ENCODE assay signal across 20 mouse cellular contexts in the genomic region with DNA sequence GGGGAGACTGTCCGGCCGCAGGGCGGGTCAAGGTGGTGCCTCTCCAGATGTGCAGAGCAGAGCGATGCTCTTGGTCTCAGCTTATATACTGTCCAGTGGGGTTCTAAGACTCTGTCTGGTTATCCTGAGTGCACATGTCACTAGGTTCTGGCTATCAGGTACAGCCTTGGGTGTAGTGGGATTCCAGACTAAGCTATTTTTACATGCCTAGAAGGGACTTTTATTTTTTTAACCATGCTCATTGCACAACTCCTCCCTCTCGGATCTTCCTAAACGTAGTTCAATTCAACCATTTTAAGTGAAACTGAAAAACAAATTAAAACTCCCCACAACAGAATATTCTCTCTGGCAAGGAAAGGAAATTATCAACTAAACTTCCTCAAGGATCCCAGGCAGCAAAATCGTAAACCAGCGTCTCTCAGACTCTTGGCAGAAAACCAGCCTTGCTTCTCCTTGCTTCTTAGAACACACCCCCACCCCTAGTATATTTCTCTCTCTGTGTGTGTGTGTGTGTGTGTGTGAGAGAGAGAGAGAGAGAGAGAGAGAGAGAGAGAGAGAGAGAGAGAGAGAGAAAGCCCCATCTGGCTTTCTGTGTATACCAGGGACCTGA. TPM values are rescaled to one million over a fixed set of nuclear protein-coding genes. Genes with fewer than 3 reads are reported as not detected.
DNase-seq lines count a peak whose midpoint lies in the region; ATAC-seq and TF ChIP-seq lines count a peak whose summit lies in the region.
"Had no signal": no experiment of that assay in that cellular context is flagged by ENCODE, and none has a peak within 500 bp of the region (broad histone marks: within the 10 kb centered on the region; RNA-seq: fewer than 3 reads in every experiment).

No protein-coding gene starts in this region.

- H3K4me1 ChIP-seq in heart, embryonic 14.5 days (ENCODE audit: control insufficient read depth in 2 of 2, insufficient read depth in 2 of 2, low read length in 2 of 2): peaks cover 24 to 39% of the 10 kb centered on the region in 2 experiments
- peaks cover 24% of the 10 kb centered on the region for H3K4me1 ChIP-seq in heart, embryonic 11.5 days (ENCODE audit: control insufficient read depth, insufficient read depth, low read length)
- H3K4me1 ChIP-seq in lung, embryonic 14.5 days (ENCODE audit: insufficient read depth): peaks cover 15% of the 10 kb centered on the region; the same call in 1 of the 2 replicates
- peaks cover 31% of the 10 kb centered on the region for H3K4me1 ChIP-seq in embryonic facial prominence, embryonic 14.5 days (ENCODE audit: control insufficient read depth, insufficient read depth, low read length)

- WGBS in heart, embryonic 14.5 days: 52% methylated on average over 8 of the region's 8 CpGs
- WGBS in heart, embryonic 11.5 days (ENCODE audit: insufficient replicate concordance): 64% methylated on average over 8 of the region's 8 CpGs
- 51% methylated on average over 8 of the region's 8 CpGs for WGBS in lung, embryonic 14.5 days
- 43% methylated on average over 8 of the region's 8 CpGs for WGBS in embryonic facial prominence, embryonic 14.5 days

- no peak overlapping the region for H3K4me3 ChIP-seq in heart, embryonic 14.5 days (ENCODE audit: control insufficient read depth in 1 of 2, insufficient read depth in 1 of 2, low read depth in 1 of 2, low read length in 2 of 2)
- no peak overlapping the region for H3K4me3 ChIP-seq in heart, embryonic 11.5 days (ENCODE audit: low read depth, low read length)
- no peak overlapping the region for H3K4me3 ChIP-seq in lung, embryonic 14.5 days (ENCODE audit: low read depth, low read length)
- H3K4me3 ChIP-seq in embryonic facial prominence, embryonic 14.5 days (ENCODE audit: low read depth, low read length): no peak overlapping the region
- H3K4me3 ChIP-seq: forebrain, embryonic 15.5 days; heart, adult 2 months; left cerebral cortex, adult 2 months had no signal

- H3K4me2 ChIP-seq in heart, embryonic 14.5 days (ENCODE audit: low read length): peak overlapping the region; percentile 5; the same call in 1 of the 2 replicates
- no peak overlapping the region for H3K4me2 ChIP-seq in heart, embryonic 11.5 days
- no peak overlapping the region for H3K4me2 ChIP-seq in lung, embryonic 14.5 days
- no peak overlapping the region for H3K4me2 ChIP-seq in embryonic facial prominence, embryonic 14.5 days (ENCODE audit: low read depth, low read length)
- H3K4me2 ChIP-seq: forebrain, embryonic 15.5 days; hindbrain, embryonic 14.5 days; liver, embryonic 11.5 days had no signal

- no peak for TF ChIP-seq CTCF in lung, embryonic 14.5 days (IDR thresholded peaks at IDR 0.05; ENCODE audit: low read depth)

- no peaks in the 10 kb centered on the region for H3K27me3 ChIP-seq in heart, embryonic 14.5 days (ENCODE audit: control insufficient read depth, insufficient read depth, low read length)
- no peaks in the 10 kb centered on the region for H3K27me3 ChIP-seq in heart, embryonic 11.5 days (ENCODE audit: control insufficient read depth, insufficient read depth, low read length)
- no peaks in the 10 kb centered on the region for H3K27me3 ChIP-seq in lung, embryonic 14.5 days (ENCODE audit: insufficient read depth, low read length)
- no peaks in the 10 kb centered on the region for H3K27me3 ChIP-seq in embryonic facial prominence, embryonic 14.5 days (replicated peaks; ENCODE audit: control insufficient read depth, insufficient read depth, low read length)
- H3K27me3 ChIP-seq: forebrain, embryonic 15.5 days had no signal

- H3K9ac ChIP-seq in heart, embryonic 14.5 days (ENCODE audit: low read length): no peak overlapping the region
- no peak overlapping the region for H3K9ac ChIP-seq in heart, embryonic 11.5 days (ENCODE audit: low read depth, low read length)
- no peak overlapping the region for H3K9ac ChIP-seq in lung, embryonic 14.5 days
- no peak overlapping the region for H3K9ac ChIP-seq in embryonic facial prominence, embryonic 14.5 days (ENCODE audit: low read depth, low read length)
- H3K9ac ChIP-seq: forebrain, embryonic 15.5 days; hindbrain, embryonic 14.5 days had no signal

- H3K9me3 ChIP-seq in heart, embryonic 14.5 days (ENCODE audit: control insufficient read depth, low read length): no peaks in the 10 kb centered on the region
- H3K9me3 ChIP-seq in heart, embryonic 11.5 days (replicated peaks; ENCODE audit: control insufficient read depth, low read length): no peaks in the 10 kb centered on the region
- no peaks in the 10 kb centered on the region for H3K9me3 ChIP-seq in lung, embryonic 14.5 days (ENCODE audit: low read depth, low read length)
- H3K9me3 ChIP-seq in embryonic facial prominence, embryonic 14.5 days (ENCODE audit: control insufficient read depth, low read length): no peaks in the 10 kb centered on the region
- H3K9me3 ChIP-seq: forebrain, embryonic 15.5 days had no signal

- 0 out of 2 replicates have a peak, but pooled peaks have one; percentile 31 for ATAC-seq in heart, embryonic 14.5 days (ENCODE audit: insufficient number of reproducible peaks, insufficient read depth, low FRiP score, low read depth)
- no peak for ATAC-seq in heart, embryonic 11.5 days (replicated peaks; ENCODE audit: insufficient number of reproducible peaks, low FRiP score, low TSS enrichment)
- ATAC-seq in lung, embryonic 14.5 days (ENCODE audit: insufficient read depth): peak; percentile 27; the same call in 1 of the 2 replicates
- 0 out of 2 replicates have a peak, but pooled peaks have one; percentile 17 for ATAC-seq in embryonic facial prominence, embryonic 14.5 days (ENCODE audit: low read depth)
- ATAC-seq in megakaryocyte progenitor cell, adult 5-6 weeks (replicated peaks; ENCODE audit: poor library complexity): peak; percentile 52
- ATAC-seq: forebrain, embryonic 15.5 days; midbrain, embryonic 16.5 days had no signal

- DNase-seq in lung, embryonic 14.5 days: peak; percentile 81
- no peak for DNase-seq in lung, postnatal 36 days
- peak; percentile 85 for DNase-seq in embryonic facial prominence, embryonic 14.5 days (ENCODE audit: low spot score)
- no peak for DNase-seq in thymus, postnatal 25 days
- DNase-seq in layer of hippocampus, postnatal 25 days (ENCODE audit: extremely low spot score in 1 of 2, low spot score in 1 of 2): no peak
- DNase-seq: cerebellum, adult 11-12 months; cerebellum, postnatal 36 days; gastrocnemius, adult 2 months; heart, adult 2 months; kidney, adult 2 months; thymus, adult 18-20 months had no signal

- peak overlapping the region; percentile 28 to 54; a peak in 1 of 4 replicates for H3K27ac ChIP-seq in heart, embryonic 14.5 days (replicated peaks in 1 of 2; ENCODE audit: control insufficient read depth in 1 of 2, insufficient read depth in 1 of 2, low read depth in 2 of 2, low read length in 2 of 2)
- no peak overlapping the region for H3K27ac ChIP-seq in heart, embryonic 11.5 days (ENCODE audit: low read depth, low read length)
- peak overlapping the region; percentile 47 for H3K27ac ChIP-seq in lung, embryonic 14.5 days (ENCODE audit: low read depth)
- H3K27ac ChIP-seq in embryonic facial prominence, embryonic 14.5 days (replicated peaks; ENCODE audit: low read depth, low read length): peak overlapping the region; percentile 16; the same call in 1 of the 2 replicates
- H3K27ac ChIP-seq: forebrain, embryonic 15.5 days; gastrocnemius, adult 2 months; heart, adult 2 months; hindbrain, embryonic 14.5 days; left cerebral cortex, adult 2 months; macrophage had no signal

- H3K36me3 ChIP-seq in heart, embryonic 14.5 days (ENCODE audit: control insufficient read depth, insufficient read depth, low read length): no peaks in the 10 kb centered on the region
- no peaks in the 10 kb centered on the region for H3K36me3 ChIP-seq in heart, embryonic 11.5 days (ENCODE audit: control insufficient read depth, insufficient read depth, low read length)
- H3K36me3 ChIP-seq in lung, embryonic 14.5 days (ENCODE audit: insufficient read depth): peaks cover 6% of the 10 kb centered on the region; the same call in 1 of the 2 replicates
- no peaks in the 10 kb centered on the region for H3K36me3 ChIP-seq in embryonic facial prominence, embryonic 14.5 days (ENCODE audit: control insufficient read depth, insufficient read depth, low read length)
- H3K36me3 ChIP-seq: forebrain, embryonic 15.5 days had no signal

RNA-seq across cellular contexts. Expression of gene Lhfpl2, which starts 47.4 kb away (rescaled TPM):
- 19.0 and 21.8 TPM in 2 replicates for polyA plus RNA-seq in heart, embryonic 14.5 days (2014; fragmentation: Nextera tagmentation; extraction: Ambion mirVana)
- 18.5 and 24.8 TPM in 2 replicates for polyA plus RNA-seq in heart, embryonic 11.5 days (2014; fragmentation: Nextera tagmentation; extraction: Ambion mirVana)
- 61.2 and 64.5 TPM in 2 replicates for polyA plus RNA-seq in lung, embryonic 14.5 days (2014; fragmentation: Nextera tagmentation; extraction: Ambion mirVana)
- polyA plus RNA-seq in embryonic facial prominence, embryonic 14.5 days (2014; fragmentation: Nextera tagmentation; extraction: Ambion mirVana): 81.8 and 91.3 TPM in 2 replicates
- 9.3 and 11.0 TPM in 2 replicates for total RNA-seq in megakaryocyte progenitor cell, adult 5-6 weeks (2015)
- total RNA-seq in megakaryocyte progenitor cell, adult 5-6 weeks (2017): 11.2 and 12.3 TPM in 2 replicates
- 10 to 100 TPM; 32.1 to 39.8 TPM for total RNA-seq in layer of hippocampus, postnatal 25 days (2021)

Comparison
In these comparisons a context has a peak if more than half of its experiments do, and no peak if none do; other contexts are left out.
1. DNase-seq: peak in lung, embryonic 14.5 days (single experiment) and embryonic facial prominence, embryonic 14.5 days (single experiment); none in lung, postnatal 36 days (single experiment), thymus, postnatal 25 days (single experiment) and layer of hippocampus, postnatal 25 days (0 of 2).